Mouse (Mus musculus) stomach, postnatal 0 days (tissue): ENCODE results near the gene Mgst3. TPM values are rescaled to one million over a fixed set of nuclear protein-coding genes. Genes with fewer than 3 reads are reported as not detected.

ENCODE experiments used
- ATAC-seq: fragments of 200-750 bp; cut with Nextera tagmentation; 2 replicates; pipeline ENCODE4 v1.8.0; 2017; ENCODE audit not compliant: low FRiP score, low TSS enrichment
- DNase-seq: peaks from one replicate; pipeline ENCODE4 v3.0.0-alpha.2; 2016; ENCODE audit warnings: low spot score
- H3K27ac ChIP-seq: fragments of 300-500 bp; sonication (generic); replicated peaks from 2 replicates; pipeline ENCODE4 v1.5.1; 2014; ENCODE audit warnings: mild to moderate bottlenecking, control low read depth
- H3K27me3 ChIP-seq: fragments of 300-500 bp; sonication (generic); 2 replicates; pipeline ENCODE4 v1.6.1; 2014; ENCODE audit warnings: low read length; ENCODE audit not compliant: control insufficient read depth, insufficient read depth
- H3K36me3 ChIP-seq: fragments of 300-500 bp; sonication (generic); 2 replicates; pipeline ENCODE4 v1.6.1; 2014; ENCODE audit warnings: low read length, mixed read lengths; ENCODE audit not compliant: control insufficient read depth, insufficient read depth
- H3K4me1 ChIP-seq: fragments of 300-500 bp; sonication (generic); replicated peaks from 2 replicates; pipeline ENCODE4 v1.6.1; 2014; ENCODE audit warnings: antibody characterized with exemption; ENCODE audit not compliant: control insufficient read depth, insufficient read depth
- H3K4me2 ChIP-seq: fragments of 300-500 bp; sonication (generic); replicated peaks from 2 replicates; pipeline ENCODE4 v1.6.1; 2014; ENCODE audit warnings: low read depth, mild to moderate bottlenecking, control low read depth, moderate library complexity
- H3K4me3 ChIP-seq: fragments of 300-500 bp; sonication (generic); 2 replicates; pipeline ENCODE4 v1.5.1; 2014; ENCODE audit warnings: low read depth, low read length, control low read depth
- H3K9ac ChIP-seq: fragments of 300-500 bp; sonication (generic); 2 replicates; pipeline ENCODE4 v1.6.1; 2014; ENCODE audit warnings: mild to moderate bottlenecking, low read length, control low read depth, mixed read lengths
- H3K9me3 ChIP-seq: fragments of 300-500 bp; sonication (generic); 2 replicates; pipeline ENCODE4 v1.6.1; 2016; ENCODE audit warnings: low read length; ENCODE audit not compliant: control insufficient read depth
- CTCF ChIP-seq: IDR thresholded peaks from 2 replicates; pipeline ENCODE4 v1.5.1; 2016; ENCODE audit warnings: antibody characterized with exemption, low read depth, mild to moderate bottlenecking, moderate library complexity
- EP300 ChIP-seq: optimal IDR thresholded peaks from 2 replicates; pipeline ENCODE3; 2016; ENCODE audit warnings: antibody characterized with exemption
- WGBS: fragments of 180-500 bp; shearing (Covaris S2); extraction: QIAGEN DNeasy Blood & Tissue Kit; methylation state at CpG from one replicate; pipeline ENCODE4 v1.1.7; 2014; 5-methylcytosine and 5-hydroxymethylcytosine counted together
- polyA plus RNA-seq: library from polyadenylated mRNA; unstranded; fragments of >200 nt; fragmentation: Nextera tagmentation; extraction: Ambion mirVana; gene quantifications from 2 replicates; pipeline ENCODE4 v1.2.1, GENCODE M21; 2015

Gene Mgst3
- polyA plus RNA-seq, 1 experiment from 2014 or later = 991 TPM

DNA sequence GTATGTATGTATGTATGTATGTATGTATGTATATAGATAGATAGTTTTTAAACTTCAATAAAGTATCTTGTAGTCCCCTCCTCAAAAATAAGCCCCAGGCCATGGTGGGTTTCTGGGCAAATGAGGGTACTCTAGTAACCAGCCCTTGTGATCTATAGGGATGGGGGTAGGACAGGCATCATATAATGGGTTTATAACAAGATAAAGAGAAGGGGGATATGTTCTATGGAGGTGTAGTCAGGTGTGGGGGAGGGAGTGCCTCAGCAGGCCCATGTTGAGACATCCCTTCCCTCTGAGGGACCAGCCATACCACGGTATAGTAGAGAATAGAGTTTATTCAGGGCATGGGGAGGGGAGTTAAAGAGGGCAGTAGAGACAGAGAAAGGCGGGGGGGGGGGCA, 7.2 kb downstream of the Mgst3 start:
- Histone ChIP-seq H3K36me3 (no peaks in the 10 kb centered on the region), H3K4me2 (no peak overlapping the region), H3K27me3 (no peaks in the 10 kb centered on the region), H3K4me1 (peaks cover 3% of the 10 kb centered on the region; the same call in 1 of the 2 replicates), H3K27ac (peak overlapping the region; percentile 93), H3K4me3 (no peak overlapping the region), H3K9me3 (no peaks in the 10 kb centered on the region), H3K9ac (no peak overlapping the region)
- TF ChIP-seq CTCF = no peak
- TF ChIP-seq EP300 = no peak
- DNase-seq (no peak), ATAC-seq (no peak)
- WGBS = 20% methylated on average over 1 of the region's 2 CpGs

DNA sequence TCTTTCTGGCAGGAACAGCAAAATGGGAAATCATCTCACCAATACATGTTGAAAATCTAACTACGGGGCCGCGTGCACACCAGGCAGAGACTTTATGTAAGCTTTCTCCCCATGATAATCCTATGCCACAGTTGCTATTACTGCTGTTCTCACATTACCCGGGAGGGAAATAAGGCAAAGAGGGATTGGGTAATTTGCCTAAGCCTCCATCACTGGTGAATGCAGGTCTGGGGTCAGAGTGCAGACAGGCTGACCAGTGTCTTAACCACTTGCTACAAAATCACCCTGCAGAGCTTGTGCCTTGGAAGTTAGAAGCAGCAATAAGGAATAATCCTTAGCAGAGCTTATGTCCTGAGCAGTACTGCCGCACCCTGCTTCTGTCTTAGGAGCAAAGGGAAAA, 8.0 kb downstream of the Mgst3 start:
- Histone ChIP-seq H3K9me3 (no peaks in the 10 kb centered on the region), H3K4me3 (no peak overlapping the region), H3K27ac (peak overlapping the region; percentile 59), H3K4me1 (peaks cover 5% of the 10 kb centered on the region; the same call in 1 of the 2 replicates), H3K36me3 (no peaks in the 10 kb centered on the region), H3K9ac (no peak overlapping the region), H3K4me2 (no peak overlapping the region), H3K27me3 (no peaks in the 10 kb centered on the region)
- ATAC-seq (no peak), DNase-seq (no peak)
- TF ChIP-seq CTCF (no peak), EP300 (no peak)
- WGBS = 71% methylated on average over 5 of the region's 5 CpGs

DNA sequence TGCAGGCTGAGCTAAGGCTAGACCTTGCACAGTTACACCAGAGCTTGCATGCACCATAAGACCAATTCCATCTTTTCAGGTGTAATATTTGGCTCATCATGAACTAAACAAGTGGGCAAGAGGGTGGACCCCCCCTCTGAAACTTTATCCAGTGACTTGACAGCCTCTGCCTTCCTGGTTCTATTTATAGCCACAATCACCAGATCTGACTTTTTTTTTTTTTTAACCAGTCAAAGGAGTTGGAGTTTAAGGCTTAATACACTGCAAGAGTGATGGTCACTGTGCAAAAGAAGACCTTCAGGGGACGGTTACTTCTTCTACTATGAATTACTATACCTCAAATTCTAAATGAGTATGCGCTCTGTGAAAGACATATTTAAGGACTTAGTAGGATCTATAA, 8.4 kb downstream of the Mgst3 start:
- ATAC-seq = no peak
- H3K9ac ChIP-seq = no peak overlapping the region
- H3K27me3 ChIP-seq = no peaks in the 10 kb centered on the region
- WGBS = 96% methylated on average over 2 of the region's 2 CpGs
- H3K27ac ChIP-seq = peak overlapping the region; percentile 83
- H3K36me3 ChIP-seq = no peaks in the 10 kb centered on the region
- TF ChIP-seq EP300 = no peak
- no peak for TF ChIP-seq CTCF
- H3K4me1 ChIP-seq = peaks cover 5% of the 10 kb centered on the region; the same call in 1 of the 2 replicates
- no peak for DNase-seq
- no peak overlapping the region for H3K4me2 ChIP-seq
- H3K9me3 ChIP-seq = no peaks in the 10 kb centered on the region
- no peak overlapping the region for H3K4me3 ChIP-seq

DNA sequence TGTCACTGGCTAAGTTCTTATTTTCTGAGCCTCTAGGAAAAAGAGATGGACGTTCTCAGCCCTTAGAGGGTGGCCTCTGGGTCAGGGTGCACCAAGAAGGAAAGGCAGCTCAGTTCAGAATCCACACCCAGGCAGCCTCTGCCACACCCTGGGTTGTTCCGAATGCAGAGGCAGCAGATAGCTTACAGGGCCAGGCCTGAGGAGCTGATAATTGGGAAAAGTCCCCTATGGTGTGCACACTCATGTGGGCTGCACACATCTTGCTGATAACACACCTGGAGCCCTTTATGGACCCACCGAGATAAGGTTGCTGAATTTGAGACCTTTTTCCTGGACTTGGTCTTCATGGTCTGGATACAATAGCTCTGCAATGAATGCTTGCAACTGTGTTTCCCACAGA, 9.5 kb downstream of the Mgst3 start:
- peaks cover 5% of the 10 kb centered on the region; the same call in 1 of the 2 replicates for H3K4me1 ChIP-seq
- H3K4me3 ChIP-seq = no peak overlapping the region
- WGBS = 40% methylated on average over 3 of the region's 3 CpGs
- no peak for TF ChIP-seq EP300
- no peak for TF ChIP-seq CTCF
- no peaks in the 10 kb centered on the region for H3K9me3 ChIP-seq
- H3K9ac ChIP-seq = no peak overlapping the region
- no peaks in the 10 kb centered on the region for H3K27me3 ChIP-seq
- ATAC-seq (peak; percentile 73), DNase-seq (peak; percentile 74)
- H3K36me3 ChIP-seq = no peaks in the 10 kb centered on the region
- H3K27ac ChIP-seq = peak overlapping the region; percentile 83
- no peak overlapping the region for H3K4me2 ChIP-seq

DNA sequence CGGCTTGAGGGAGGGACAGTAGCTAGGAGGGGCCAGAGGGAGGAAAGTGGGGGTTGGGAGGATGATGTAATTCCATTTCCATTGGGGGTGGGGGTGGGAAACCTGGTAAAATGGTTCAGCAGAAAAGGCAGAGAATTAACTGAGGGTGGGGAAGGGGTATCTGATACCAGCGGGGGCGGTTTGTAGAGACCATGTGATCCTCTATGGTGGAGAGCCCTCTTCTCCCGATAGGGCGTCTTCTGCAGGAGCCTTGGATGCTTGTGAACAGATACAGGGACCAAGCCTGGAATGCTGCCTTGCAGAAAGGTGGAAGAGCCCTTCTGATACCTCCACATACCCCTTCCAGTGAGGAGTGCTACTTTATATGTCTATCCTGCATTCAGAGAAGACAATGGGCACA, 10.5 kb downstream of the Mgst3 start:
- DNase-seq (no peak), ATAC-seq (no peak)
- 94% methylated on average over 5 of the region's 5 CpGs for WGBS
- no peak overlapping the region for H3K4me3 ChIP-seq
- no peaks in the 10 kb centered on the region for H3K27me3 ChIP-seq
- no peak overlapping the region for H3K9ac ChIP-seq
- H3K4me2 ChIP-seq = no peak overlapping the region
- peaks cover 5% of the 10 kb centered on the region; the same call in 1 of the 2 replicates for H3K4me1 ChIP-seq
- no peak for TF ChIP-seq CTCF
- TF ChIP-seq EP300 = no peak
- H3K9me3 ChIP-seq = no peaks in the 10 kb centered on the region
- H3K36me3 ChIP-seq = no peaks in the 10 kb centered on the region
- H3K27ac ChIP-seq = peak overlapping the region; percentile 83

DNA sequence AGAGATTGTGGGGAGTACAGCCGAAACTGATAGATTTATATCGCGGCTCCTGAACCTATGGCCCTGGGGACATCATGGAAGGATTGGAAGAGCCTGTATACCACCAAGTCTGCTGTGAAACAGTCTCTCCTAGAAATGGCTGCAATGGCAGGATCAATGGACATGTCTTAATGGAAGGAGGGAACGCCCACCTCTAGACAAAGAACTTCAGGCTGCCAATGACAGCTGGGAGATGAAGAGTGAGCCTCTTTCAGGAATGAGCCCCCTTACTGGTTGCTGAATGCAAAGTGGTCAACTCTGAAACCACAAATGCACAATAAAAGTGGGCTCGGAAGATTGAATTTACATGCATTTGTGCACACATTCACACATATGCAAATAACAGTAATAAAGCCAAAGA, 10.9 kb downstream of the Mgst3 start:
- no peak overlapping the region for H3K9ac ChIP-seq
- no peak overlapping the region for H3K4me3 ChIP-seq
- peak overlapping the region; percentile 83 for H3K27ac ChIP-seq
- WGBS = 86% methylated on average over 5 of the region's 5 CpGs
- no peaks in the 10 kb centered on the region for H3K36me3 ChIP-seq
- ATAC-seq (no peak), DNase-seq (no peak)
- H3K9me3 ChIP-seq = no peaks in the 10 kb centered on the region
- TF ChIP-seq EP300 (no peak), CTCF (no peak)
- peaks cover 5% of the 10 kb centered on the region; the same call in 1 of the 2 replicates for H3K4me1 ChIP-seq
- no peaks in the 10 kb centered on the region for H3K27me3 ChIP-seq
- H3K4me2 ChIP-seq = no peak overlapping the region
